Mouse (Mus musculus) midbrain, embryonic 13.5 days (tissue): Measurements from ENCODE around the gene Far2. TPM values are rescaled to one million over a fixed set of nuclear protein-coding genes. Genes with fewer than 3 reads are reported as not detected.
"Not testable (repeated sequence)": the region's sequence is repeated elsewhere in the genome, so short reads cannot be mapped to it uniquely, and the experiment has no call there.

Experiments used
- ATAC-seq: fragments of 200-750 bp; cut with Nextera tagmentation; 2 replicates; pipeline ENCODE4 v1.8.0; 2017; ENCODE audit warnings: mild to moderate bottlenecking, moderate TSS enrichment, moderate library complexity
- H3K27ac ChIP-seq: fragments of 300-500 bp; sonication (generic); 2 replicates; pipeline ENCODE4 v1.5.1; 2015; ENCODE audit warnings: inconsistent platforms, mild to moderate bottlenecking, moderate library complexity
- H3K27me3 ChIP-seq: fragments of 300-500 bp; sonication (generic); 2 replicates; pipeline ENCODE4 v1.6.1; 2015; ENCODE audit warnings: mild to moderate bottlenecking, inconsistent platforms
- H3K36me3 ChIP-seq: fragments of 300-500 bp; sonication (generic); 2 replicates; pipeline ENCODE4 v1.6.1; 2015; ENCODE audit warnings: mild to moderate bottlenecking, inconsistent platforms
- H3K4me1 ChIP-seq: fragments of 300-500 bp; sonication (generic); replicated peaks from 2 replicates; pipeline ENCODE4 v1.6.1; 2015; ENCODE audit warnings: inconsistent platforms
- H3K4me2 ChIP-seq: fragments of 300-500 bp; sonication (generic); replicated peaks from 2 replicates; pipeline ENCODE4 v1.6.1; 2015; ENCODE audit warnings: moderate library complexity, mild to moderate bottlenecking, inconsistent platforms
- H3K4me3 ChIP-seq: fragments of 300-500 bp; sonication (generic); replicated peaks from 2 replicates; pipeline ENCODE4 v1.5.1; 2015; ENCODE audit warnings: mild to moderate bottlenecking, inconsistent platforms
- H3K9ac ChIP-seq: fragments of 300-500 bp; sonication (generic); replicated peaks from 2 replicates; pipeline ENCODE4 v1.6.1; 2015; ENCODE audit warnings: mild to moderate bottlenecking, inconsistent platforms
- H3K9me3 ChIP-seq: fragments of 300-500 bp; sonication (generic); 2 replicates; pipeline ENCODE4 v1.6.1; 2016; ENCODE audit warnings: mild to moderate bottlenecking, inconsistent platforms
- WGBS: fragments of 180-500 bp; shearing (Covaris S2); methylation state at CpG from one replicate; pipeline ENCODE4 v1.1.7; 2015; 5-methylcytosine and 5-hydroxymethylcytosine counted together
- polyA plus RNA-seq: library from polyadenylated mRNA; unstranded; fragments of >200 nt; fragmentation: Nextera tagmentation; extraction: Ambion mirVana; gene quantifications from 2 replicates; pipeline ENCODE4 v1.2.1, GENCODE M21; 2015

The Far2 gene
- polyA plus RNA-seq, 1 experiment from 2014 or later, result 8.0 TPM

DNA sequence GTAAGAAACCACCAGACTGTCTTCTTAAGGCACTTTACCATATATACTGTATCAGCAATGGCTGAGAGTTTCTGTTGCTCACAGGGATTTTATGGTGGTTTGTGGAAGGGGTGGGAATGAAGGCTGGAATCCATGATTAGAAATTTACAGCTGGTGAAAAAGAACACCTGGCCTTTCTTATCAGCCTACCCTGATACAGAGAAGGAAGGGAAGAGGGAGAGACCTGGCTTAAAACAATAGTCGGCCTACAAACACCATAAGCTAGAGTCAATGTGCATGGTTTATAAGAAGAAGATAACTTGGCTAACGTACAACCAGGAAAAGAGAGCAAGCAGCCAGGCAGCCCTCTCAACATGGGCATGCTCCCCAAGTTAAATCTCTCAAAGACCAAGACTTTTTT, 37.3 kb downstream of the Far2 start:
- ATAC-seq, result no peak
- Histone ChIP-seq H3K27ac (no peak overlapping the region), H3K9me3 (no peaks in the 10 kb centered on the region), H3K27me3 (no peaks in the 10 kb centered on the region), H3K4me3 (no peak overlapping the region), H3K4me1 (no peaks in the 10 kb centered on the region), H3K4me2 (no peak overlapping the region), H3K9ac (no peak overlapping the region), H3K36me3 (no peaks in the 10 kb centered on the region)
- 86% methylated on average over 2 of the region's 2 CpGs for WGBS

DNA sequence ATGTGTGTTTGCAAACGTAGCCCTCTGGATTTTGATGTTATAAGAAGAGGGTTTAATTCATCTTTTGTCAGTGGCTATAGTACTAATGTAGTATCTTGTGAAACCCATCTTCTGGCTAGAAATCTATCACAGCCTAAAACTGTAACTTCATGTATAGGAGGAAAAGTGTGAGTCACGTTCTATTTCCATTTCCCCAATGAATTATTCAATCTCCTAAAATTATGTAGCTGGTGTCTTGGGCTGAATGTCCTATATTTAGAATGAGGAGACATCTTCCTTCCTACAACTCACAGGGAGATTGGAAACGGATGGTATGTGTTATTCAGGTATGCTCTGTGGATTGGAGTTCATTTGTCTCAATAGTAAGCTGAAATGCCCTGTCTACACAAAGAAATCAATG, 50.0 kb downstream of the Far2 start:
- no peak for ATAC-seq
- H3K4me1 ChIP-seq, result no peaks in the 10 kb centered on the region
- WGBS, result 79% methylated on average over 3 of the region's 3 CpGs
- H3K36me3 ChIP-seq, result no peaks in the 10 kb centered on the region
- no peak overlapping the region for H3K4me3 ChIP-seq
- H3K9me3 ChIP-seq, result no peaks in the 10 kb centered on the region
- H3K27ac ChIP-seq, result no peak overlapping the region
- no peaks in the 10 kb centered on the region for H3K27me3 ChIP-seq
- no peak overlapping the region for H3K9ac ChIP-seq
- H3K4me2 ChIP-seq, result no peak overlapping the region

DNA sequence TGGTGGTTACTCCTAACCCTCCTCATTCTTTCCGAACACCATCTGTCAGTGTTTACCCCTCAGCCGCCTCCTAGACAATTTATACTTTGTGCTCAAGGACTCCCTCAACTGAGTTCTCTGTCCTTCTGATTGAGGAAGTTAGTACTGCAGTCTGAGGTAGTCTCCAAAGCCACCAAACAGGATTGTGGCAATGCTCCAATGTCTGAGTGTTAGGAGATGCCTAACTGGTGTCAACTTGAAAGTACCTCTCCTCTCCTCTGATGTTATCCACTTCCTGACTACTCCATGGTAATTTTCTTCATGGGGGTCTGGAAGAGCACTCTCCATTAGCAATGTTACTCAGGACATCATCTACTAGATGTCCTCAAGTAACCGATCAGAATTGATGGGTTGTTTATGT, 54.9 kb downstream of the Far2 start:
- H3K4me3 ChIP-seq, result no peak overlapping the region
- no peak overlapping the region for H3K4me2 ChIP-seq
- H3K9me3 ChIP-seq, result no peaks in the 10 kb centered on the region
- no peak overlapping the region for H3K27ac ChIP-seq
- no peaks in the 10 kb centered on the region for H3K36me3 ChIP-seq
- H3K9ac ChIP-seq, result no peak overlapping the region
- 81% methylated on average over 3 of the region's 3 CpGs for WGBS
- ATAC-seq, result no peak
- H3K27me3 ChIP-seq, result no peaks in the 10 kb centered on the region
- no peaks in the 10 kb centered on the region for H3K4me1 ChIP-seq

DNA sequence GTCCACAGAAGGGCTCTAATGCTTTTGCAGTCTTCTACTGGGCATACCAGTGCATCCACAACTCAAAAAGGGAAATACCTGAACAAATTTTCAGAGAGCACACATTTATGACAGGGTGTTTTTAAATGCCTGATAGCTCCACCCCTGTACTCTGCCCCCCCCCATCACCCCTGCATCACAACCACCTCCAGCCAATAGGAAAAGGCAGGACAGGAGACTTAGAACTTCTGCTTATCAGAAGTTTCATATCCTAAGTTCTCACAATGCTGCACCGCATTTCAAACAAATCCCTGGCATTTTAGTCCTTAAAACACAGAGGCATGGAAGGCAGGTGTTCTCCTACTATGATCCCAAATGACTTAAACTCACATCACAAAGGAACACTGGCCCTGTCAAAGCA, 55.4 kb downstream of the Far2 start:
- Histone ChIP-seq H3K9me3 (no peaks in the 10 kb centered on the region), H3K9ac (no peak overlapping the region), H3K4me2 (no peak overlapping the region), H3K4me3 (no peak overlapping the region), H3K27ac (no peak overlapping the region), H3K27me3 (no peaks in the 10 kb centered on the region), H3K36me3 (no peaks in the 10 kb centered on the region), H3K4me1 (no peaks in the 10 kb centered on the region)
- WGBS, result 86% methylated on average over 1 of the region's 1 CpGs
- ATAC-seq, result no peak

DNA sequence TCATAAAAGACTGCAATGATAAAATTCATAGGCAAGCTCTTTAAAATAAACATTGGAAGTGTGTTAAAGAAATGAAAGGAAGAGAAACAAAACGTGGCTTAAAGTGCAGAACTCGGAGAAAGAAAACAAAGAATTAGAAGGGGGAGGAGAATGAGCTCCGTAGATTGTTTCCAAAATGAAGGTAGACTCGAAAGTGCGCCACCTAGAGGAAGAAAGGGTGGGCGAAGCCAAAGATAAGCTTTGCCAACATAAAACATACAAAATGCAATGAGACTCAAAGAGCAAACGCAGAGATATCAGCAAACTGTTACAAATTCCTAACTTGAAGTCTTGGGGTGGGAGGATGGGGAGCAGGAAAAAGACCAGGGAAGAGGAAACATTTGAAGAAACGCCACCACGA, 57.2 kb downstream of the Far2 start:
- no peaks in the 10 kb centered on the region for H3K36me3 ChIP-seq
- 25% methylated on average over 7 of the region's 9 CpGs for WGBS
- ATAC-seq, result no peak

DNA sequence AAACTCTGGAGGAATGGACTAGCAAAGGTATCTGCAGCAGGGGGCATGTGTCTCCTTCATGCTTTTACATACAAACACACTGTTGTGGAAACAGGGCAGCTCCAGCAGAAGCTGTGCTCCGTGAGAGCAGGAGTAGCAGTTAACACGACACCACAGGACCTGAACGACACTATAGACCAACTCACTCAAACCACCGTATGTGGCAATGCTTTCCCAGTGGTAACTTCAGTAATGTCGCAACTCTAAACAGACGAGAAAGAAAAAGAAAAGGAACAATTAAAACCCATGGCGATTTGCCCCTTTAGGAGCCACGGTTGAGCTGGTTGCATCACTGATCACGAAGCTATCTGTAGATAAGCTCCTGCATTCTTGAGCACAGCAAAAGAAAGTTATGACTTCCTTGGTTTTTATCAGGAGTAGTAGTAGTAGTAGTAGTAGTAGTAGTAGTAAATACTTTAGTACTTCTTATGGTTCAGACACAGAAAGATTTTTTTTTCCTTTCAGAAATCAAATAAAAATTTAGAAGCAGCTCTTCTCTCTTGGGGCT, 58.7 kb downstream of the Far2 start:
- Histone ChIP-seq H3K9ac (no peak overlapping the region), H3K4me1 (no peaks in the 10 kb centered on the region), H3K27ac (no peak overlapping the region), H3K4me2 (no peak overlapping the region), H3K27me3 (no peaks in the 10 kb centered on the region), H3K36me3 (no peaks in the 10 kb centered on the region), H3K4me3 (no peak overlapping the region), H3K9me3 (no peaks in the 10 kb centered on the region)
- 79% methylated on average over 9 of the region's 9 CpGs for WGBS
- ATAC-seq, result no peak

More for the DNA sequence above, 57.2 kb downstream of the Far2 start:
- no peak overlapping the region for H3K9ac ChIP-seq
- no peaks in the 10 kb centered on the region for H3K9me3 ChIP-seq
- no peak overlapping the region for H3K4me3 ChIP-seq
- no peaks in the 10 kb centered on the region for H3K4me1 ChIP-seq
- H3K27ac ChIP-seq, result no peak overlapping the region
- H3K27me3 ChIP-seq, result no peaks in the 10 kb centered on the region
- H3K4me2 ChIP-seq, result no peak overlapping the region

DNA sequence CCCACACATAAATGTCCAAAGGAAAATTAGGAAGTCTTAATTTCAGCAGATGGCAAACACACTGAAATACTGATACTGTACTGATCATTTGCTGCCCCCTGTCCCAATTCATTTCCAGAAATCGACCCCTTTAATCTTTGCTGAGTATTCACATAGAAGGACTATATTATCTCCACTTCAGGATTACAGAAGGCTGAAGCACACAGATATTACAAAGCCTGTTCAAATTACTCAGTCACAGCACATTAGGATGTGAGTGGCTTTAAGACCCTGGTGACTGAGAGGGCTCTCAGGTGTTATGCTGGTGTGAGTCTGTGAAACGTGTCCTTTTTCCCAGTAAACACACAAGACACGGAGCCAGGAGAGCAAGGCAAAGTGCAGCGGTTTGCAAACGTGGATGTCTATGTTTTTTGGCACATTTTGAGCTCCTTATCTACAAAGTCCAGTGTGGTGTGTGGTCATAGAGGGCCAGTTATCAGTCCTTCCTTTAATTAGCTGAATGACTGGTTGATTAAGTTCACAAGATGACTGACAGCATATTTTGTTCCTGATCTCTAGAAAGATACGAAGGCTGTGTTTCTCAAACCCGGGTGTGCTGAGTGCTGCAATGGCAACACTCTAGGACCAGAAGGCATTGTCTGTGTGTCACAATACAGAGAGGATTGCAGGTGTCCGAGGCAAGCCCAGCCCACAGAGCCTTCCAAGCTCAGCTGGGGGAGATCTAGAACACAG, 61.8 kb downstream of the Far2 start:
- no peak overlapping the region for H3K4me2 ChIP-seq
- ATAC-seq, result no peak
- WGBS, result 61% methylated on average over 8 of the region's 8 CpGs
- H3K27ac ChIP-seq, result no peak overlapping the region
- H3K4me1 ChIP-seq, result no peaks in the 10 kb centered on the region
- H3K27me3 ChIP-seq, result no peaks in the 10 kb centered on the region
- H3K9ac ChIP-seq, result no peak overlapping the region
- no peaks in the 10 kb centered on the region for H3K9me3 ChIP-seq
- H3K4me3 ChIP-seq, result no peak overlapping the region
- no peaks in the 10 kb centered on the region for H3K36me3 ChIP-seq

DNA sequence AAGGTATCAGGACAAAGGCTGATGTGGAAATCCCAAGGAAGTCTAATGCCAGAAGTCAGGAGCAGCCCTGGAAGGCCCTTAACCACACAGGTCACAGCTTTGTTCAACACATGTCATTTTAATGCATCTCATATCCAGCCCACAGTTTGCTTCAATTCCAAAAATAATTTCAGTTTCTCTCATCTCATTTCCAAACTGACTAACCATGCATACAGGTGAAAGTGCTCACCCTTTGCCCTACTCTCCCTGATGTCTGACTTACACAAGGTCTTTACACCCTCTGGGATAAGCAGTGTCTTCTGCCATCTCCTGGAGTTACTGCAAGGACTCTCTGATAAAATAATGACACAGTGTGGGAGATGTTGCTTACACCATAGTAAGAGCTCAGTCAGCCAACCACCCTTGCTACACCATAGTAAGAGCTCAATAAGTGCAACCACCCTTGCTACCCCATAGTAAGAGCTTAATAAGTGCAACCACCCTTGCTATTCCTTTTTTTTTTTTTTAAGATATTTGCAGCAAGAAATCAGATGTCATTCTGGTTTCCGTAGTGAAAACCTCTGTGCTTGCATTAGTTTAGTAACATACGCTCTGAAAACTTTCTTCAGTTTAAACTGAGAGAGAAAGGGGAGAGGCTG, 64.1 kb downstream of the Far2 start:
- WGBS, result 86% methylated on average over 2 of the region's 2 CpGs
- no peak overlapping the region for H3K4me3 ChIP-seq
- no peak overlapping the region for H3K9ac ChIP-seq
- no peaks in the 10 kb centered on the region for H3K27me3 ChIP-seq
- ATAC-seq, result no peak
- no peaks in the 10 kb centered on the region for H3K4me1 ChIP-seq
- no peak overlapping the region for H3K4me2 ChIP-seq
- H3K27ac ChIP-seq, result no peak overlapping the region
- no peaks in the 10 kb centered on the region for H3K36me3 ChIP-seq
- no peaks in the 10 kb centered on the region for H3K9me3 ChIP-seq

DNA sequence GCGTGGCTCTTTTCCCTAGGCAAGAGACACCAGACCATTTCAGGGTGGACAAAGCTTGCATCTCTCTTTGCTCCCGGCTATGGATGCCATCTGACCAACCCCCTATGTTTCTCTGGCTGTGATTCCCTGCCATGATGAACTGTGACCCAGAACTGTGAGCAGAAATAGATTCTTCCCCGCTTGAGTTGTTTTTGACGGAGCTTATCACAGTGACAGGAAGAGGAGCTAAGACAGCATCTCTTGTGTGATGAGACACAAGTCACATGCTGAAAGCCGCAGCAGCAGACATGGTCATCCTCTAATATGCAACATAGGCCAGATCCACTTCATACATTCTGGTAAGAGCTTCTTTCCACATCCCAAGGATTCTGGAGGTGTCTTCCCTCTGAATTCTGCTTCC, 69.3 kb downstream of the Far2 start:
- Histone ChIP-seq H3K9me3 (no peaks in the 10 kb centered on the region), H3K9ac (no peak overlapping the region), H3K4me2 (no peak overlapping the region), H3K27ac (no peak overlapping the region), H3K27me3 (no peaks in the 10 kb centered on the region), H3K4me3 (no peak overlapping the region), H3K4me1 (no peaks in the 10 kb centered on the region), H3K36me3 (no peaks in the 10 kb centered on the region)
- 90% methylated on average over 5 of the region's 5 CpGs for WGBS
- no peak for ATAC-seq

DNA sequence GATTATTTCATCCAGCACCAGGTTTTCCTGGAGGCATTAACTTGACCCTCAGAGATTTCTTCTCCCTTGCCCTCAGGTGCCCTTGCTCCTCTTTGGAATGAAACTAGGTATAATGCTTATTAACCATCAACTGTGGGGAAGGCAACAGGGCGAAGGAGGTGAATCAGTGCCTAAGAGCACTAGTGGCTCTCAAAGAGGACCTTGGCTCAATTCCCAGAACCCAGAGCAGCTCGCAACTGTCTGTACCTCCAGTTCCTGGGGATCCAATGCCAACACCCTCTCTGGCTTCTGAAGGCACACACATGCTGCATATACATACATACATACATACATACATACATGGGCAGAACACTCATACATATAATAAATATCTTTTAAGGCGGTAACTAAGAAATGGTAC, 69.8 kb downstream of the Far2 start:
- ATAC-seq, result no peak
- 91% methylated on average over 3 of the region's 3 CpGs for WGBS
- Histone ChIP-seq H3K4me1 (no peaks in the 10 kb centered on the region), H3K9ac (no peak overlapping the region), H3K4me3 (no peak overlapping the region), H3K9me3 (no peaks in the 10 kb centered on the region), H3K27me3 (no peaks in the 10 kb centered on the region), H3K4me2 (no peak overlapping the region), H3K27ac (no peak overlapping the region), H3K36me3 (no peaks in the 10 kb centered on the region)

DNA sequence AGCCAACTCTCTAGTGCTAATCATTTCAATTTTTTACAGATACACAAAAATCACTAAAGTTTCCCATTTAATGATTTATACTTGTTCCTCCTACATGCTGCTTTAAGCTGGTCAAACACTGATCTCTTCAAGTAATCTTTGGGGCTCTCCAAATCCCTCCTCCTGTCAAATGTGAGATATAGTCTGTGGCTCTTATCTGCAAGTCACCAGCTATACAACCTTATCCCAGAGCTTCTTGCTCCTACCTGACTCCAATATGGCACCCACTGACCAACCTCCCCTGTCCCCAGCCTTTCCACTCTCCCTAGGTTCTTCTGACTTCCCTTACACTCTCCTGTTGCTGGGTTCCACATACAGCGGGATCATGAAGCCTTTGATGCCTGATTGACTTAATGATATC, 70.6 kb downstream of the Far2 start:
- WGBS, result 100% methylated on average over 1 of the region's 1 CpGs
- Histone ChIP-seq H3K36me3 (no peaks in the 10 kb centered on the region), H3K4me3 (no peak overlapping the region), H3K27me3 (no peaks in the 10 kb centered on the region), H3K4me2 (no peak overlapping the region), H3K27ac (no peak overlapping the region), H3K4me1 (no peaks in the 10 kb centered on the region), H3K9ac (no peak overlapping the region), H3K9me3 (no peaks in the 10 kb centered on the region)
- no peak for ATAC-seq

DNA sequence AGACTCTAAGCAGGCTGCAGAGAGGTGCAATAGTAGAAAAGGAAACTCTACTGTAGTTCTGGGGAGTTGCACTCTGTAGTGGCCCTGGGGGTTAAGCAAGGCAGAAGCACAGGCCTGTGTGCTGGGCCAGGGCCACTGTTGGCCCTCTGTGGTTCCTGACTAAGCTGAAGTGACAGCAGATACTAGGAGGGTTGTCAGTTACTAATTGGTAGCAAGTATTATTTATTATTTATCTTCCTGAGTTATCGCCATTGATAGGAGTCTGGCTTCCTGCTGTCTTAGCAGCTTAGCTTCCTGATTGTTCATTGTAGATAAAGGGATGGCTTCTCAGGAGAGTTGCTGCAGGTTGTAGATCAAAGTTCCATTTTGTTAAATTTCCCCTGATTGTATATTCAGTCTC, 73.6 kb downstream of the Far2 start:
- Histone ChIP-seq H3K9ac (no peak overlapping the region), H3K27me3 (no peaks in the 10 kb centered on the region), H3K9me3 (no peaks in the 10 kb centered on the region), H3K4me1 (no peaks in the 10 kb centered on the region), H3K4me3 (no peak overlapping the region), H3K36me3 (no peaks in the 10 kb centered on the region), H3K27ac (no peak overlapping the region), H3K4me2 (no peak overlapping the region)
- 81% methylated on average over 1 of the region's 1 CpGs for WGBS
- ATAC-seq, result no peak

DNA sequence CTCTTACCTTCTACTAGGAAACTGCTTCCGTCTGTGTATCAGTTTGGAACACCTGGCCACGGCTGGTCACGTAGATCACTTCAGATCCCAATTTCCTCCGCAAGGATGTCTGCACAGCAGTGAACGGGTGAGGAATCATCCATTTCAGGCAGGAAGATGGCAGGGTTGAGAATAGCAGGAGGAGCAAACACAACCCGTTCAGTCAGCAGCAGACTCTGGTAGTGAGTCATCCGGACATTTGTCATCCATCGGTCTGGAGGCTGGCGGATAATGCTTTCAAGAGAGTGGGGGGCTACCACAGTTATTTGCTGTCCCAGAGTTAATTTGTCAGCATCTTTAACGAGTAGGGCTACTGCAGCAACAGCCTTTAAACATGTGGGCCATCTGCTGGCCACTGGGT, 79.8 kb downstream of the Far2 start:
- ATAC-seq, H3K9ac ChIP-seq, H3K4me3 ChIP-seq, H3K27ac ChIP-seq, H3K9me3 ChIP-seq, H3K4me2 ChIP-seq, H3K36me3 ChIP-seq, H3K4me1 ChIP-seq, H3K27me3 ChIP-seq: not testable (repeated sequence)
- whole genome bisulfite sequencing, result 88% methylated on average over 10 of the region's 10 CpGs
